Mouse (Mus musculus): ENCODE results near the gene Ghrh. TPM values are rescaled to one million over a fixed set of nuclear protein-coding genes. Genes with fewer than 3 reads are reported as not detected.

Gene Ghrh
- polyA plus RNA-seq, 1 experiment from 2014 or later, result not detected

DNA sequence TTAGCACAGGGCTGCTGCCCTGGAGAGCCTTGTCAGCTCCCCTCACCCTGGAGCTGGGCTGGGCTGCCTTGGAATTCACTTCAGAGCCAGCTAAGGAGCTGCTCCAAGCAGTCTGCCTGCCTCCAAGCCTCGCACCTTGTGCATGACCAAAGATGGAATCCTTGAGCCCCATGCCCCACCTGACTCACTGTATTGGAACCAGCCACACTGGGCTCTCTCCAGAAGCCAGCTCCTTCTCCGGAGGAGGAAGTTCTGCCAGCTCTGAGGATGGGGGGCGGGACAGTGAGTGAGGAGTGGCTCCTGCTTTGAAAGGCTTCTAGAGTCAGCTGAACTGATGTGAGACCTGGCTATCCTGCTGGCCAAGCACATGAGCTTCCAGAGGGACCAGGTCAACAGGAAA, 26.4 kb upstream of the Ghrh start:
- Histone ChIP-seq H3K4me3 (no peak overlapping the region), H3K27me3 (ENCODE audit: low read depth, poor library complexity, severe bottlenecking) (no peaks in the 10 kb centered on the region), H3K27ac (no peak overlapping the region), H3K9me3 (replicated peaks) (no peaks in the 10 kb centered on the region), H3K4me1 (peaks cover 23% of the 10 kb centered on the region), H3K36me3 (peaks cover 30% of the 10 kb centered on the region)
- WGBS, result 83% methylated on average over 3 of the region's 3 CpGs
- no peak for DNase-seq (ENCODE audit: low spot score)

DNA sequence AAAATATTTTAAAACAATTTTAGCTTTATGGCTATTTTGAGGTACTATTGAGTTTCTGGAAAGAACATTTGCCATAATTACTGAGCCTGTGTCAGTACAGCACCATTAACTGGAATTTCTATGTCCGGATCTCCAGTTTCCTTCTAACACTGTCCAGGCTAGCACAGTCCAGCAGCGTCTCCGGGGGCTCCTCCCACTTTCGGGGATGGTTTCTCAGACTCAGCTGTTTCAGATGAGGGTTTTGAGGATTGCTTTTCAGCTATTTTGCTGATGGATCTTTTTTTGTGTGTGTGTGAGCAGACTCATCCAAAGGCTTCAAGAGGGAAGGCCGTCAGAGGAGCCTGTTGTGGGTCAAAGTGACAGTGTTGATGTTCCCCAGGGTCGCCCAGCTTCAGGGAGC, 24.4 kb upstream of the Ghrh start:
- Histone ChIP-seq H3K9me3 (replicated peaks) (no peaks in the 10 kb centered on the region), H3K27ac (no peak overlapping the region), H3K36me3 (peaks cover 26% of the 10 kb centered on the region), H3K4me3 (no peak overlapping the region), H3K27me3 (ENCODE audit: low read depth, poor library complexity, severe bottlenecking) (no peaks in the 10 kb centered on the region), H3K4me1 (peaks cover 36% of the 10 kb centered on the region)
- no peak for DNase-seq (ENCODE audit: low spot score)
- WGBS, result 81% methylated on average over 6 of the region's 6 CpGs

DNA sequence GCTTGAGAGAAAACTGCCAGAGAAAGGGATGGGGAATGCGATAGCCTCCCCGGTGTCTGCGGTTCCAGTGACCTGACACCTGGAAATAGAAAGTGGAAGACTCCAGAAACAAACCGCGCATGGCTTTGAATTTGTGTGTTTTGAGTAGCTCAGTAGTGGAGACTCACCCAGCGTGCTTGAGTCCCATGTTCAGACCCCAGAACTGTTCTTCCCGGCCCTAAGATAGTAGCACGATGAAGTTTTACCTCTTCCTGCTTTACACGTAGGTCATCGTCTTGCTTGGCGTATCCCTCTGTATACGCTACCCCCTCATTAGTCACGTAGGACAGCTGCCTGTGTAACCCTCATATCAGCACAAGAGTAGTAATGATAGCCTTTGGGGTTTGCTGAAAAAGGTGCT, 20.7 kb upstream of the Ghrh start:
- DNase-seq (ENCODE audit: low spot score), result no peak
- peaks cover 13% of the 10 kb centered on the region for H3K36me3 ChIP-seq
- peak overlapping the region; percentile 97 for H3K4me3 ChIP-seq
- no peaks in the 10 kb centered on the region for H3K9me3 ChIP-seq (replicated peaks)
- peaks cover 16% of the 10 kb centered on the region for H3K4me1 ChIP-seq
- peak overlapping the region; percentile 96 for H3K27ac ChIP-seq
- H3K27me3 ChIP-seq (ENCODE audit: low read depth, poor library complexity, severe bottlenecking), result no peaks in the 10 kb centered on the region
- WGBS, result 6% methylated on average over 13 of the region's 13 CpGs

DNA sequence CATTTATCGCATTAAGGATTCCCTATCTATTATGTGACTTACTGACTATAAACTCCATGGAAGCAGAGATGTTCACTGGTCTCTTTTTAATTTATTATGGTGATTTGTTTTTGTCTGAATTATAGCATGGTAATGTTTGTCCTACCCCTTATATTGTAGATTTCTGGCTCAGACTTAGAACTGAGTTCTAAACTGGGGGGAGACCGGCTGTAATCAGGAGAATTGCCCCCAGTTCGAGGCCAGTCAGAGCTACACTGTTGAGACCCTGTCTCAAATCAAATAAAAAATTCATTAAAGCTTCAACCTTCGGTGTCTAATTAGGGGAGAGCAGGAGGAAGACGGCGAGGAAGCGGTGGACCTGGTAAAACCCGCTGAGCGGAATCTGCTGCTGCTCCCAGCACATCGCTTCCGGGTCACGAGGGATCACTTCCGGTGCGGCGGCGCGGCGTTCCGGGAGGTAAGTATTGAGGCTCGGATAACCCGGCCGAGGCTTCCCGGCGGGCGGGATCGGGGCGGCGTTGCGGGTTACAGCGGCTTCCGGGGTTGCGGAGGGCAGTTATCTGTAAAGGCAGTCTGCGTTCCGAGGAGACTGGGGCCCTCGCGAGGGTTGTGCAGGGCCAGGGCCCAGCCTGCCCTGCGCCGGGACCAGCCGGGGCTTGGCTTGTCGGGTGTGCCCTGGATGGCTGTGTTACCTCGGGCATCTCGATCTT, 20.0 kb upstream of the Ghrh start, which contains the start of gene Manbal:
Gene Manbal (plus strand): TSS at position 411 of the 710 bp plus-strand sequence.
- peaks cover 16% of the 10 kb centered on the region for H3K4me1 ChIP-seq
- H3K4me3 ChIP-seq, result peak within 1 kb of the TSS; percentile 97
- no peaks in the 10 kb centered on the region for H3K27me3 ChIP-seq (ENCODE audit: low read depth, poor library complexity, severe bottlenecking)
- peak; percentile 97 for DNase-seq (ENCODE audit: low spot score)
- peaks cover 10% of the 10 kb centered on the region for H3K36me3 ChIP-seq
- H3K27ac ChIP-seq, result peak within 1 kb of the TSS; percentile 96
- H3K9me3 ChIP-seq (replicated peaks), result no peaks in the 10 kb centered on the region
- WGBS, result 5% methylated on average over 42 of the region's 42 CpGs

DNA sequence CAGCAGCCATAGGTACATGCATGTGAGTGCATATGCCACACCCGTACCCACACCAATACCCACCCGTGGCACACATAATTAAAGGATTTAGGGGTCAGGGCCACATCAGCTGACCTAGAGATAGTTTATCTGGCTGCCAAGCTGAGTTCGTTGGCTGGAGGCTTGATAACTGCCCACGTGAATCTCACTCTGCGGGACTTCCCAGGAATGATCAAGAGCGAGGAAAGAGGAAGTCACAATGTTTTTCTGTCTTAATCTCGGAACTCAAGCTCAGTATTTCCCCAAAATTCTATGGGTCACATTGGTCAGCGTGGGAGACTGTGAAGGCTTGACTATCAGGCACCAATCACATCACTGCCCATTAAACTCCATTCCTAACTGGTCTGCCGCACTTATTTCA, 19.5 kb upstream of the Ghrh start:
- Histone ChIP-seq H3K4me1 (peaks cover 16% of the 10 kb centered on the region), H3K36me3 (peaks cover 8% of the 10 kb centered on the region), H3K27me3 (ENCODE audit: low read depth, poor library complexity, severe bottlenecking) (no peaks in the 10 kb centered on the region), H3K4me3 (peak overlapping the region; percentile 97), H3K27ac (peak overlapping the region; percentile 96), H3K9me3 (replicated peaks) (no peaks in the 10 kb centered on the region)
- no peak for DNase-seq (ENCODE audit: low spot score)
- 88% methylated on average over 9 of the region's 9 CpGs for WGBS

DNA sequence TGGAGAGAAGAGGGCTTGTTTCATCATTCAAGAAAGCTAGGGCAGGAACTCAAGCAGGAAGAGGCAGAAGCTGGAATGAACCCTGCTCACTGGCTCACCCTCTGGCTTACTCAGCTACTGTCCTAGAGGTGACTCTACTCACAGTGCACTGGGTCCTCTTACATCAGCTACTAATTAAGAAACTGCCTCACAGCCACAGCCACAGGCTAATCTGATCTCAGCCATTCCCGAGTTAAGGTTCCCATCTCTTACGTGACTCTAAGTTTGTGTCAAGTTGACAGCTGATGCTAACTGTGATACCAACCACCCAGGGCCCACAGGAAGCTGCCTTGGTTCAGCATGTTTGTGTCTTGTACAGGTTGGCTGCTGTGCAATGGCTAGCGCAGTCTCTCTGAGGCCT, 15.7 kb upstream of the Ghrh start:
- Histone ChIP-seq H3K36me3 (no peaks in the 10 kb centered on the region), H3K4me3 (no peak overlapping the region), H3K27me3 (ENCODE audit: low read depth, poor library complexity, severe bottlenecking) (no peaks in the 10 kb centered on the region), H3K9me3 (replicated peaks) (no peaks in the 10 kb centered on the region), H3K27ac (no peak overlapping the region), H3K4me1 (peaks cover 7% of the 10 kb centered on the region)
- WGBS, result 80% methylated on average over 3 of the region's 3 CpGs
- DNase-seq (ENCODE audit: low spot score), result no peak

DNA sequence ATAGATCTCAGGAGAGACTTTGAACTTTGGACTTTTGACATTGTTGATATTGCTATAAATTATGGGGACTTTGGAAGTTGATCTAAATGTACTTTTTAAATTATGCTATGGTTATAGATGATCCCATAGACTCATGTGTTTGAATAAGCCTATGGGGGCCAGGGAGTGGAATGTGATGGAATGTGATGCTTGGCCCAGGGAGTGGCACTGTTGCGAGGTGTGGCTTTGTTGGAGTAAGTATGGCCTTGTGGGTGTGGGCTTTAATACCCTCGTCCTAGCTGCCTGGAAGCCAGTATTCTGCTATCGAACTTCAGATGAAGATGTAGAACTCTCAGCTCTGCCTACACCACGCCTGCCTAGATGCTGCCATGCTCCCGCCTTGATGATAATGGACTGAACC, 12.7 kb upstream of the Ghrh start:
- WGBS, result 89% methylated on average over 5 of the region's 5 CpGs
- Histone ChIP-seq H3K27me3 (ENCODE audit: low read depth, poor library complexity, severe bottlenecking) (no peaks in the 10 kb centered on the region), H3K4me1 (no peaks in the 10 kb centered on the region; the same call in 1 of the 2 replicates), H3K9me3 (replicated peaks) (no peaks in the 10 kb centered on the region), H3K4me3 (no peak overlapping the region), H3K27ac (no peak overlapping the region), H3K36me3 (no peaks in the 10 kb centered on the region)
- no peak for DNase-seq (ENCODE audit: low spot score)

DNA sequence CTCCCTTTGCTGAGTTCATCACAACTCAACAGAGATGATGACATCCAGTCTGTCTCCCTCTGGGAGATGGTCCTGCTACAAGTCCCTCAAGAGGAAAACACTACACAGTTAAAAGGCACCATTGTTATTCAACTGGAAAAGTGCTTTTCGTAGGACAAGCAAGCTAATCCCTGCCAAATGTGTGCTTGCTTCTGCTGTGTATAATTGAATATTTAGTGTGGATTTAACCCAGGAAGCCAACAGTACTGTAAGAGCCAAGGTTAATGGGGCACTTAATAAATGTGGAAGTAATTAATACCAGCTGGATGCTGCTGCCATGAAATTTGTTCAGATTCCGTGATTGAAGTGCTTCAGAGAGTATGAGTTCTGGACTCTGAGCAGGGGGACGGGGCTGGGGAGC, 6.8 kb upstream of the Ghrh start:
- Histone ChIP-seq H3K27ac (peak overlapping the region; percentile 47; the same call in 1 of the 2 replicates), H3K4me3 (no peak overlapping the region), H3K36me3 (no peaks in the 10 kb centered on the region), H3K27me3 (ENCODE audit: low read depth, poor library complexity, severe bottlenecking) (no peaks in the 10 kb centered on the region), H3K9me3 (replicated peaks) (no peaks in the 10 kb centered on the region), H3K4me1 (peaks cover 14% of the 10 kb centered on the region)
- 60% methylated on average over 3 of the region's 3 CpGs for WGBS
- DNase-seq (ENCODE audit: low spot score), result no peak

DNA sequence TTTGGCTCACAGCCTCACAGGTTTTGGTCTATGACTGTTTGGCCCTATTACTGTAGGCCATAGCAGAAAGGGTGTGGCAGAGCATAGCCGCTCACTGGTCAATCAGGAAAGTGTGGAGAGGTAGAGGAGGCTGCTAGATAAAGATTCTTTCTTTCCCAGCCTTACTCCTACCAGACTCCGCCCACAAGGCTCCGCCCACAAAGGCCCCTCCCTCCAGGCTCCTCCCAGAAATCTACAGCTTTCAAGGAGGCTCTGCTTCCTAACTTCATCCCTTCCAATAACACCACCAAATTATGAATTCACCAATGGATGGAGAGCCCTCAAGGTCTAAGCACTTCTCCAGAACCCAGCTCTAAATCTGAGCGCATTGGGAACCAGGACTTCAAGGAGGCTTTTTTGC, 5.9 kb upstream of the Ghrh start:
- Histone ChIP-seq H3K27me3 (ENCODE audit: low read depth, poor library complexity, severe bottlenecking) (no peaks in the 10 kb centered on the region), H3K4me3 (no peak overlapping the region), H3K9me3 (replicated peaks) (no peaks in the 10 kb centered on the region), H3K27ac (no peak overlapping the region), H3K36me3 (no peaks in the 10 kb centered on the region), H3K4me1 (peaks cover 14% of the 10 kb centered on the region)
- no peak for DNase-seq (ENCODE audit: low spot score)
- WGBS, result 66% methylated on average over 4 of the region's 4 CpGs

DNA sequence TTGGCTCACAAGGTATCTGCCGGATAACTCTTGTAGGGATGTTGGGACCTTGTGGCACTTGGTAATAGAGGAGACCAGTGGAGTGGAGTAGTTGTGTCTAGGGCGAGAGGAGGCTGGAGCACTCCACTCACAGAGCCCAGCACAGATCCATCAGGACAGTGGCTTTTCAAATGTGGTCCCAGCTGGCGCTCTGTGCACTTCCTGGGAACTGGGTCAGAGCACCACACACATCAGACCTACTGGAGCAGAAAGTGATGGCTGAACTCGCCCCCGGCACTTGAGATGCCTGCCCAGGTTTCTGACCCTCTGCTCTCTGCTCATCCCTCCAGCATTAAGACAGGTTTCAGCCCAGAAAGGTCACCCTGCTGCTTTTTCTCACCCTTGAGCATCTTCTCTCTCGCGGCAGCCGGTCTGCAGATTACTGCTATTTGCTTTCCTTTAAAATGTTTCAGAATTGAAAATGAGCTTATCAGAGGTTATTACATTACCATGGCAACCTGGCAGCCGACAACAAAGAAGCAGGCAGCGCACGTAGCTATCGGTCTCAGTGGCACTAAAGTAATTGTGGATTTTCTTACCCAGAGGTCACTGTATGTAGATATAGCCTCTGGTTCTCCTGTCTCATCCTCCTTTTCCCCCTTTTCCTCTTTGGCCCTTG, 1.9 kb upstream of the Ghrh start:
- peaks cover 15% of the 10 kb centered on the region for H3K4me1 ChIP-seq
- 76% methylated on average over 12 of the region's 12 CpGs for WGBS
- DNase-seq (ENCODE audit: low spot score), result no peak
- H3K27ac ChIP-seq, result no peak overlapping the region
- H3K27me3 ChIP-seq (ENCODE audit: low read depth, poor library complexity, severe bottlenecking), result no peaks in the 10 kb centered on the region
- no peak overlapping the region for H3K4me3 ChIP-seq
- no peaks in the 10 kb centered on the region for H3K36me3 ChIP-seq
- no peaks in the 10 kb centered on the region for H3K9me3 ChIP-seq (replicated peaks)

DNA sequence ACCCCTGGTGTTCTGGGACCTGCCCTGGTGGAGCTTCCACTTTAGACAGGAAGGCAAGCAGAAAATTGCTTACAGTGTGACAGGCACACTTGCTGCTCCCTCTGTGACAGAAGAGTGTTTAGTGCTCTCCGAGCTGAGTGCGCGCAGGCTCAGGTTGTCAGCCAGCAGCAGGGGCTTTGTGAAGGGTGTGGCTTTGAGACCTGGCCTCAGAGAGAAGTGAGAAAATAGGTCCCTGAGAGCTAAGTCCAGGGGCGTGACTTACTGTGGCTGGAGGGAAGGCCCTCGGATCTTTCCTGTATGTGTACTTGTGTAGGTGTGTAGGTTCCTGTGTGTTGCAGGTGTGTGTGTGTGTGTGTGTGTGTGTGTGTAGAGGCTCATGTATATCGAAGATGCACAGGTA, 4.0 kb downstream of the Ghrh start:
- no peaks in the 10 kb centered on the region for H3K9me3 ChIP-seq (replicated peaks)
- no peaks in the 10 kb centered on the region for H3K36me3 ChIP-seq
- no peak overlapping the region for H3K27ac ChIP-seq
- no peak for DNase-seq (ENCODE audit: low spot score)
- WGBS, result 63% methylated on average over 6 of the region's 6 CpGs
- H3K4me3 ChIP-seq, result no peak overlapping the region
- H3K4me1 ChIP-seq, result peaks cover 25% of the 10 kb centered on the region
- 0 out of 2 replicates have a peak, but pooled peaks cover 3% of the 10 kb centered on the region for H3K27me3 ChIP-seq (ENCODE audit: low read depth, poor library complexity, severe bottlenecking)

DNA sequence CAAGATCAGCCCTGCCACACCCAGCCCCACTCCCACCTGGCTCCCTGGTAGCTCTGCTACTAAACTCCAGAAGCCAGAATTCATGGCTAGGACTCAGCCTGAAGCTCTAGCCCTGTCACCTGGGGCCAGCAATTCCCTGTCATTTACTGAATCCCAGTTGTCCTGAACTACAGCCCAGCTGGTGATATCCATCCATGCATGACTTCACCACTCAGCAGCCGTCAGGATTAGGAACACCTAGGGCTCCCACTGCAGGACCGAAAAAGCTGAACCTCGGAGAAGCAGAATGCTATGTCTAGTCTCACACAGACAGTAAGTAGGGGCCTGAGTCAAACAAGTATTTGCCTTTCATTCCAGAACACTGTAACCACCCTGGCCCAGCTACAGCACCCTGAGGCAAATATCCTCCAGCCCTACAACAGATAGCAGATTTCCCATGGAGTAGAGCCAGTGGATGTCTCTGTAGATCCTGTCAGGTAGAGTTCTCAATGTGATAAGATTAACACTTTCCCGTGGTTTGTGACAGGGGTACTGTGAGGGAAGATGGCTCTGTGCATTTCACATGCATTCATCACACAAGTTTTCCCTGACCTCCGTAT, 4.9 kb downstream of the Ghrh start:
- Histone ChIP-seq H3K4me3 (no peak overlapping the region), H3K27me3 (ENCODE audit: low read depth, poor library complexity, severe bottlenecking) (0 out of 2 replicates have a peak, but pooled peaks cover 3% of the 10 kb centered on the region), H3K36me3 (no peaks in the 10 kb centered on the region), H3K4me1 (peaks cover 26% of the 10 kb centered on the region), H3K27ac (peak overlapping the region; percentile 85), H3K9me3 (replicated peaks) (no peaks in the 10 kb centered on the region)
- DNase-seq (ENCODE audit: low spot score), result no peak
- 71% methylated on average over 5 of the region's 5 CpGs for WGBS

Data from limb, embryonic 10.5 days (tissue).